Mouse (Mus musculus): ENCODE measurements around the gene Tbc1d5. TPM values are rescaled to one million over a fixed set of nuclear protein-coding genes. Genes with fewer than 3 reads are reported as not detected.

The Tbc1d5 gene
- polyA plus RNA-seq, 1 experiment from 2014 or later, result 6.1 TPM

GRCm38 (mm10) chr17:50788835-50789234 lies 390.3 kb downstream of the Tbc1d5 start:
- ATAC-seq (replicated peaks; ENCODE audit: low FRiP score, low read depth) (no peak), DNase-seq (ENCODE audit: low spot score) (no peak)
- H3K27ac ChIP-seq, result no peak overlapping the region
- no peaks in the 10 kb centered on the region for H3K27me3 ChIP-seq (ENCODE audit: insufficient read depth, low read length)
- no peak overlapping the region for H3K4me3 ChIP-seq (replicated peaks; ENCODE audit: low read depth, low read length)
- no peak overlapping the region for H3K9ac ChIP-seq (ENCODE audit: low read depth, low read length)
- no peaks in the 10 kb centered on the region for H3K4me1 ChIP-seq (replicated peaks; ENCODE audit: insufficient read depth, low read length)
- H3K4me2 ChIP-seq (ENCODE audit: low read length), result no peak overlapping the region
- TF ChIP-seq CTCF (IDR thresholded peaks at IDR 0.05; ENCODE audit: low read depth), result no peak
- H3K36me3 ChIP-seq (ENCODE audit: insufficient read depth, low read length), result no peaks in the 10 kb centered on the region
- 93% methylated on average over 4 of the region's 4 CpGs for WGBS
- H3K9me3 ChIP-seq (replicated peaks; ENCODE audit: low read length), result no peaks in the 10 kb centered on the region

GRCm38 (mm10) chr17:50775247-50775646 lies 403.9 kb downstream of the Tbc1d5 start:
- TF ChIP-seq CTCF (IDR thresholded peaks at IDR 0.05; ENCODE audit: low read depth), result peak; percentile 40; the same call in 1 of the 2 replicates
- Histone ChIP-seq H3K9me3 (replicated peaks; ENCODE audit: low read length) (no peaks in the 10 kb centered on the region), H3K9ac (ENCODE audit: low read depth, low read length) (no peak overlapping the region), H3K4me1 (replicated peaks; ENCODE audit: insufficient read depth, low read length) (no peaks in the 10 kb centered on the region), H3K27me3 (ENCODE audit: insufficient read depth, low read length) (no peaks in the 10 kb centered on the region), H3K4me3 (replicated peaks; ENCODE audit: low read depth, low read length) (no peak overlapping the region), H3K4me2 (ENCODE audit: low read length) (no peak overlapping the region), H3K27ac (no peak overlapping the region), H3K36me3 (ENCODE audit: insufficient read depth, low read length) (no peaks in the 10 kb centered on the region)
- peak; percentile 9 for DNase-seq (ENCODE audit: low spot score)
- ATAC-seq (replicated peaks; ENCODE audit: low FRiP score, low read depth), result no peak
- WGBS, result 80% methylated on average over 3 of the region's 3 CpGs

GRCm38 (mm10) chr17:50764387-50764786 lies 414.8 kb downstream of the Tbc1d5 start:
- Histone ChIP-seq H3K4me1 (replicated peaks; ENCODE audit: insufficient read depth, low read length) (no peaks in the 10 kb centered on the region), H3K4me3 (replicated peaks; ENCODE audit: low read depth, low read length) (no peak overlapping the region), H3K9me3 (replicated peaks; ENCODE audit: low read length) (no peaks in the 10 kb centered on the region), H3K27me3 (ENCODE audit: insufficient read depth, low read length) (no peaks in the 10 kb centered on the region), H3K9ac (ENCODE audit: low read depth, low read length) (no peak overlapping the region), H3K36me3 (ENCODE audit: insufficient read depth, low read length) (no peaks in the 10 kb centered on the region), H3K27ac (no peak overlapping the region), H3K4me2 (ENCODE audit: low read length) (no peak overlapping the region)
- ATAC-seq (replicated peaks; ENCODE audit: low FRiP score, low read depth) (no peak), DNase-seq (ENCODE audit: low spot score) (no peak)
- TF ChIP-seq CTCF (IDR thresholded peaks at IDR 0.05; ENCODE audit: low read depth), result no peak
- 96% methylated on average over 7 of the region's 7 CpGs for WGBS

GRCm38 (mm10) chr17:50763407-50763806 lies 415.7 kb downstream of the Tbc1d5 start:
- WGBS, result 68% methylated on average over 5 of the region's 5 CpGs
- Histone ChIP-seq H3K27me3 (ENCODE audit: insufficient read depth, low read length) (no peaks in the 10 kb centered on the region), H3K4me3 (replicated peaks; ENCODE audit: low read depth, low read length) (no peak overlapping the region), H3K4me1 (replicated peaks; ENCODE audit: insufficient read depth, low read length) (no peaks in the 10 kb centered on the region), H3K9me3 (replicated peaks; ENCODE audit: low read length) (no peaks in the 10 kb centered on the region), H3K27ac (no peak overlapping the region), H3K36me3 (ENCODE audit: insufficient read depth, low read length) (no peaks in the 10 kb centered on the region), H3K9ac (ENCODE audit: low read depth, low read length) (no peak overlapping the region), H3K4me2 (ENCODE audit: low read length) (no peak overlapping the region)
- ATAC-seq (replicated peaks; ENCODE audit: low FRiP score, low read depth), result no peak
- DNase-seq (ENCODE audit: low spot score), result peak; percentile 22
- no peak for TF ChIP-seq CTCF (IDR thresholded peaks at IDR 0.05; ENCODE audit: low read depth)

- ATAC-seq (replicated peaks; ENCODE audit: low FRiP score, low read depth) (no peak), DNase-seq (ENCODE audit: low spot score) (no peak)
- H3K4me2 ChIP-seq (ENCODE audit: low read length), result no peak overlapping the region
- no peaks in the 10 kb centered on the region for H3K4me1 ChIP-seq (replicated peaks; ENCODE audit: insufficient read depth, low read length)
- 87% methylated on average over 5 of the region's 5 CpGs for WGBS
- H3K4me3 ChIP-seq (replicated peaks; ENCODE audit: low read depth, low read length), result no peak overlapping the region
- no peak for TF ChIP-seq CTCF (IDR thresholded peaks at IDR 0.05; ENCODE audit: low read depth)
- no peaks in the 10 kb centered on the region for H3K36me3 ChIP-seq (ENCODE audit: insufficient read depth, low read length)
- H3K27ac ChIP-seq, result no peak overlapping the region
- H3K9me3 ChIP-seq (replicated peaks; ENCODE audit: low read length), result no peaks in the 10 kb centered on the region
- no peaks in the 10 kb centered on the region for H3K27me3 ChIP-seq (ENCODE audit: insufficient read depth, low read length)
- no peak overlapping the region for H3K9ac ChIP-seq (ENCODE audit: low read depth, low read length)
These were observed 416.9 kb downstream of the Tbc1d5 start for GRCm38 (mm10) chr17:50762231-50762630.

- no peak for ATAC-seq (replicated peaks; ENCODE audit: low FRiP score, low read depth)
These were observed 418.1 kb downstream of the Tbc1d5 start for GRCm38 (mm10) chr17:50761082-50761481.

More at GRCm38 (mm10) chr17:50761082-50761481, 418.1 kb downstream of the Tbc1d5 start:
- H3K9ac ChIP-seq (ENCODE audit: low read depth, low read length), result no peak overlapping the region
- no peak overlapping the region for H3K4me3 ChIP-seq (replicated peaks; ENCODE audit: low read depth, low read length)
- H3K4me2 ChIP-seq (ENCODE audit: low read length), result no peak overlapping the region
- no peaks in the 10 kb centered on the region for H3K27me3 ChIP-seq (ENCODE audit: insufficient read depth, low read length)
- no peaks in the 10 kb centered on the region for H3K9me3 ChIP-seq (replicated peaks; ENCODE audit: low read length)
- H3K36me3 ChIP-seq (ENCODE audit: insufficient read depth, low read length), result 0 out of 2 replicates have a peak, but pooled peaks cover 3% of the 10 kb centered on the region
- 43% methylated on average over 5 of the region's 5 CpGs for WGBS
- peak; percentile 24 for DNase-seq (ENCODE audit: low spot score)
- no peak for TF ChIP-seq CTCF (IDR thresholded peaks at IDR 0.05; ENCODE audit: low read depth)
- H3K27ac ChIP-seq, result no peak overlapping the region
- no peaks in the 10 kb centered on the region for H3K4me1 ChIP-seq (replicated peaks; ENCODE audit: insufficient read depth, low read length)
